Mouse (Mus musculus) lung, embryonic 14.5 days (tissue): ENCODE data around the gene Ccsap. TPM values are rescaled to one million over a fixed set of nuclear protein-coding genes. Genes with fewer than 3 reads are reported as not detected.

Experiments
- ATAC-seq: fragments of 200-750 bp; cut with Nextera tagmentation; 2 replicates; pipeline ENCODE4 v1.8.0; 2017; ENCODE audit warnings: mild to moderate bottlenecking, moderate TSS enrichment, moderate library complexity; ENCODE audit not compliant: insufficient read depth
- DNase-seq: peaks from one replicate; pipeline ENCODE4 v3.0.0-alpha.2; 2015
- H3K27ac ChIP-seq: fragments of 300-500 bp; sonication (generic); 2 replicates; pipeline ENCODE4 v1.5.1; 2014; ENCODE audit warnings: low read depth, mild to moderate bottlenecking, moderate library complexity
- H3K27me3 ChIP-seq: fragments of 300-500 bp; sonication (generic); 2 replicates; pipeline ENCODE4 v1.6.1; 2014; ENCODE audit warnings: low read length, control low read depth; ENCODE audit not compliant: insufficient read depth
- H3K36me3 ChIP-seq: fragments of 300-500 bp; sonication (generic); 2 replicates; pipeline ENCODE4 v1.6.1; 2014; ENCODE audit warnings: control low read depth; ENCODE audit not compliant: insufficient read depth
- H3K4me1 ChIP-seq: fragments of 300-500 bp; sonication (generic); 2 replicates; pipeline ENCODE4 v1.6.1; 2014; ENCODE audit warnings: antibody characterized with exemption, control low read depth; ENCODE audit not compliant: insufficient read depth
- H3K4me2 ChIP-seq: fragments of 300-500 bp; sonication (generic); 2 replicates; pipeline ENCODE4 v1.6.1; 2014; ENCODE audit warnings: mild to moderate bottlenecking
- H3K4me3 ChIP-seq: fragments of 300-500 bp; sonication (generic); 2 replicates; pipeline ENCODE4 v1.5.1; 2014; ENCODE audit warnings: low read depth, low read length
- H3K9ac ChIP-seq: fragments of 300-500 bp; sonication (generic); 2 replicates; pipeline ENCODE4 v1.6.1; 2014
- H3K9me3 ChIP-seq: fragments of 300-500 bp; sonication (generic); 2 replicates; pipeline ENCODE4 v1.6.1; 2016; ENCODE audit warnings: low read depth, low read length, control low read depth
- CTCF ChIP-seq: IDR thresholded peaks from 2 replicates; pipeline ENCODE4 v1.5.1; 2016; ENCODE audit warnings: antibody characterized with exemption, low read depth
- WGBS: fragments of 180-500 bp; shearing (Covaris S2); extraction: QIAGEN DNeasy Blood & Tissue Kit; methylation state at CpG from one replicate; pipeline ENCODE4 v1.1.7; 2014; 5-methylcytosine and 5-hydroxymethylcytosine counted together
- polyA plus RNA-seq: library from polyadenylated mRNA; unstranded; fragments of >200 nt; fragmentation: Nextera tagmentation; extraction: Ambion mirVana; gene quantifications from 2 replicates; pipeline ENCODE4 v1.2.1, GENCODE M21; 2014

The Ccsap gene
- polyA plus RNA-seq, 1 experiment from 2014 or later: 7.1 TPM

GRCm38 (mm10) chr8:123791101-123791844 lies 68.7 kb downstream of the Ccsap start:
- ATAC-seq (no peak), DNase-seq (no peak)
- no peak overlapping the region for H3K9ac ChIP-seq
- 61% methylated on average over 16 of the region's 16 CpGs for WGBS
- TF ChIP-seq CTCF: no peak
- H3K4me2 ChIP-seq: no peak overlapping the region
- H3K27ac ChIP-seq: no peak overlapping the region
- no peak overlapping the region for H3K4me3 ChIP-seq
- 0 out of 2 replicates have a peak, but pooled peaks cover 2% of the 10 kb centered on the region for H3K27me3 ChIP-seq
- H3K4me1 ChIP-seq: 0 out of 2 replicates have a peak, but pooled peaks cover 4% of the 10 kb centered on the region
- no peaks in the 10 kb centered on the region for H3K36me3 ChIP-seq
- no peaks in the 10 kb centered on the region for H3K9me3 ChIP-seq

Other genes with a start within 250 kb of the Ccsap start
- 12.3 and 12.9 TPM in 2 replicates for gene Rhou, start 206.3 kb downstream of the Ccsap start, polyA plus RNA-seq
- gene Rab4a, start 54.2 kb downstream of the Ccsap start, polyA plus RNA-seq: 30.1 and 32.1 TPM in 2 replicates
- gene Acta1, start 34.5 kb upstream of the Ccsap start, polyA plus RNA-seq: 0.99 and 2.5 TPM in 2 replicates
- 47.8 and 54.4 TPM in 2 replicates for gene Nup133, start 89.1 kb upstream of the Ccsap start, polyA plus RNA-seq
- gene Abcb10, start 122.9 kb upstream of the Ccsap start, polyA plus RNA-seq: 17.8 and 18.9 TPM in 2 replicates
- 47.5 and 51.6 TPM in 2 replicates for gene Taf5l, start 161.2 kb upstream of the Ccsap start, polyA plus RNA-seq
- 9.0 and 9.2 TPM in 2 replicates for gene Urb2, start 161.3 kb upstream of the Ccsap start, polyA plus RNA-seq